Mouse (Mus musculus) hindbrain, embryonic 14.5 days (tissue): ENCODE results near the gene Gm8909. TPM values are rescaled to one million over a fixed set of nuclear protein-coding genes. Genes with fewer than 3 reads are reported as not detected.

Experiments used
- ATAC-seq: fragments of 200-750 bp; cut with Nextera tagmentation; 2 replicates; pipeline ENCODE4 v1.8.0; 2017; ENCODE audit warnings: moderate number of reproducible peaks, mild to moderate bottlenecking, moderate TSS enrichment, moderate library complexity; ENCODE audit not compliant: low FRiP score
- DNase-seq: peaks from one replicate; pipeline ENCODE4 v3.0.0-alpha.2; 2015; ENCODE audit warnings: low spot score
- H3K27ac ChIP-seq: fragments of 300-500 bp; sonication (generic); 2 replicates; pipeline ENCODE4 v1.5.1; 2014; ENCODE audit warnings: mild to moderate bottlenecking, moderate library complexity
- H3K27me3 ChIP-seq: fragments of 300-500 bp; sonication (generic); 2 replicates; pipeline ENCODE4 v1.6.1; 2014; ENCODE audit warnings: mild to moderate bottlenecking, low read length, mixed read lengths; ENCODE audit not compliant: control insufficient read depth, insufficient read depth
- H3K36me3 ChIP-seq: fragments of 300-500 bp; sonication (generic); replicated peaks from 2 replicates; pipeline ENCODE4 v1.6.1; 2014; ENCODE audit not compliant: control insufficient read depth, insufficient read depth
- H3K4me1 ChIP-seq: fragments of 300-500 bp; sonication (generic); replicated peaks from 2 replicates; pipeline ENCODE4 v1.6.1; 2014; ENCODE audit warnings: antibody characterized with exemption, low read length, mixed read lengths; ENCODE audit not compliant: control insufficient read depth, insufficient read depth
- H3K4me2 ChIP-seq: fragments of 300-500 bp; sonication (generic); replicated peaks from 2 replicates; pipeline ENCODE4 v1.6.1; 2014; ENCODE audit warnings: mild to moderate bottlenecking, moderate library complexity
- H3K4me3 ChIP-seq: fragments of 300-500 bp; sonication (generic); replicated peaks from 2 replicates; pipeline ENCODE4 v1.5.1; 2014; ENCODE audit warnings: mild to moderate bottlenecking, low read length
- H3K9ac ChIP-seq: fragments of 300-500 bp; sonication (generic); 2 replicates; pipeline ENCODE4 v1.6.1; 2014
- H3K9me3 ChIP-seq: fragments of 300-500 bp; sonication (generic); 2 replicates; pipeline ENCODE4 v1.6.1; 2016; ENCODE audit warnings: low read length; ENCODE audit not compliant: control insufficient read depth
- WGBS: fragments of 180-500 bp; shearing (Covaris S2); extraction: QIAGEN DNeasy Blood & Tissue Kit; methylation state at CpG from one replicate; pipeline ENCODE4 v1.1.7; 2014; 5-methylcytosine and 5-hydroxymethylcytosine counted together
- polyA plus RNA-seq: library from polyadenylated mRNA; unstranded; fragments of >200 nt; fragmentation: Nextera tagmentation; extraction: Ambion mirVana; gene quantifications from 2 replicates; pipeline ENCODE4 v1.2.1, GENCODE M21; 2014

Gm8909 gene
- not detected in 2 replicates for polyA plus RNA-seq

GRCm38 (mm10) chr17:36168039-36168652 is at the start of gene Gm8909:
TSS of gene Gm8909 (minus strand) at chr17:36168537.
- H3K4me2 ChIP-seq: peak within 1 kb of the TSS; percentile 17
- 2% methylated on average over 63 of the region's 63 CpGs for WGBS
- ATAC-seq: no peak
- no peaks in the 10 kb centered on the region for H3K4me1 ChIP-seq
- H3K36me3 ChIP-seq: no peaks in the 10 kb centered on the region
- no peak for DNase-seq
- no peak within 1 kb of the TSS for H3K27ac ChIP-seq
- no peaks in the 10 kb centered on the region for H3K9me3 ChIP-seq
- peaks cover 76% of the 10 kb centered on the region for H3K27me3 ChIP-seq
- no peak within 1 kb of the TSS for H3K9ac ChIP-seq
- peak within 1 kb of the TSS; percentile 11 for H3K4me3 ChIP-seq

- Histone ChIP-seq H3K27me3 (peaks cover 48% of the 10 kb centered on the region), H3K4me3 (no peak overlapping the region), H3K4me2 (peak overlapping the region; percentile 29), H3K9ac (no peak overlapping the region), H3K4me1 (no peaks in the 10 kb centered on the region), H3K27ac (no peak overlapping the region), H3K36me3 (no peaks in the 10 kb centered on the region), H3K9me3 (no peaks in the 10 kb centered on the region)
- DNase-seq: no peak
- 3% methylated on average over 20 of the region's 20 CpGs for WGBS
- no peak for ATAC-seq
Observed at GRCm38 (mm10) chr17:36215586-36215985, 47.2 kb upstream of the Gm8909 start.

GRCm38 (mm10) chr17:36206846-36207245 is 38.5 kb upstream of the Gm8909 start:
- H3K4me2 ChIP-seq: no peak overlapping the region
- DNase-seq (no peak), ATAC-seq (no peak)
- no peak overlapping the region for H3K9ac ChIP-seq
- H3K4me3 ChIP-seq: no peak overlapping the region
- 0 out of 2 replicates have a peak, but pooled peaks cover 8% of the 10 kb centered on the region for H3K4me1 ChIP-seq
- H3K36me3 ChIP-seq: no peaks in the 10 kb centered on the region
- H3K27ac ChIP-seq: no peak overlapping the region
- H3K9me3 ChIP-seq: no peaks in the 10 kb centered on the region
- peaks cover 48% of the 10 kb centered on the region for H3K27me3 ChIP-seq

GRCm38 (mm10) chr17:36205862-36206261 is 37.5 kb upstream of the Gm8909 start:
- DNase-seq: no peak
- WGBS: under 1% methylated on average over 39 of the region's 41 CpGs
- peak overlapping the region; percentile 29; the same call in 1 of the 2 replicates for H3K9ac ChIP-seq
- H3K27ac ChIP-seq: no peak overlapping the region
- peak overlapping the region; percentile 53 for H3K4me2 ChIP-seq
- peak overlapping the region; percentile 30 for H3K4me3 ChIP-seq
- no peaks in the 10 kb centered on the region for H3K36me3 ChIP-seq
- no peaks in the 10 kb centered on the region for H3K9me3 ChIP-seq
- H3K4me1 ChIP-seq: 0 out of 2 replicates have a peak, but pooled peaks cover 8% of the 10 kb centered on the region
- peaks cover 48% of the 10 kb centered on the region for H3K27me3 ChIP-seq
- ATAC-seq: no peak

- 2% methylated on average over 15 of the region's 15 CpGs for WGBS
- Histone ChIP-seq H3K4me2 (peak overlapping the region; percentile 53), H3K9ac (peak overlapping the region; percentile 29; the same call in 1 of the 2 replicates), H3K27me3 (peaks cover 48% of the 10 kb centered on the region), H3K9me3 (no peaks in the 10 kb centered on the region), H3K36me3 (no peaks in the 10 kb centered on the region), H3K4me1 (0 out of 2 replicates have a peak, but pooled peaks cover 8% of the 10 kb centered on the region), H3K4me3 (peak overlapping the region; percentile 30), H3K27ac (no peak overlapping the region)
- DNase-seq (no peak), ATAC-seq (no peak)
Observed at GRCm38 (mm10) chr17:36205456-36205855, 37.1 kb upstream of the Gm8909 start.

GRCm38 (mm10) chr17:36201851-36202250 is 33.5 kb upstream of the Gm8909 start:
- ATAC-seq: no peak
- Histone ChIP-seq H3K4me1 (0 out of 2 replicates have a peak, but pooled peaks cover 8% of the 10 kb centered on the region), H3K4me3 (no peak overlapping the region), H3K36me3 (no peaks in the 10 kb centered on the region), H3K27ac (no peak overlapping the region), H3K9ac (no peak overlapping the region), H3K27me3 (peaks cover 35% of the 10 kb centered on the region), H3K9me3 (no peaks in the 10 kb centered on the region), H3K4me2 (no peak overlapping the region)
- no peak for DNase-seq
- 84% methylated on average over 2 of the region's 2 CpGs for WGBS

GRCm38 (mm10) chr17:36198317-36198716 is 30.0 kb upstream of the Gm8909 start:
- H3K9me3 ChIP-seq: no peaks in the 10 kb centered on the region
- H3K27me3 ChIP-seq: 0 out of 2 replicates have a peak, but pooled peaks cover 1% of the 10 kb centered on the region
- no peak overlapping the region for H3K4me3 ChIP-seq
- no peak overlapping the region for H3K9ac ChIP-seq
- H3K4me1 ChIP-seq: no peaks in the 10 kb centered on the region
- H3K36me3 ChIP-seq: no peaks in the 10 kb centered on the region
- no peak overlapping the region for H3K4me2 ChIP-seq
- no peak overlapping the region for H3K27ac ChIP-seq
- no peak for ATAC-seq
- 8% methylated on average over 5 of the region's 5 CpGs for WGBS
- no peak for DNase-seq

GRCm38 (mm10) chr17:36194471-36194870 is 26.1 kb upstream of the Gm8909 start:
- H3K27me3 ChIP-seq: peaks cover 18% of the 10 kb centered on the region; the same call in 1 of the 2 replicates
- H3K9ac ChIP-seq: no peak overlapping the region
- no peak overlapping the region for H3K4me2 ChIP-seq
- no peak for ATAC-seq
- H3K9me3 ChIP-seq: no peaks in the 10 kb centered on the region
- no peak overlapping the region for H3K4me3 ChIP-seq
- H3K36me3 ChIP-seq: no peaks in the 10 kb centered on the region
- H3K27ac ChIP-seq: no peak overlapping the region
- no peak for DNase-seq
- 86% methylated on average over 6 of the region's 6 CpGs for WGBS
- no peaks in the 10 kb centered on the region for H3K4me1 ChIP-seq

GRCm38 (mm10) chr17:36193546-36194141 is 25.3 kb upstream of the Gm8909 start:
- no peak overlapping the region for H3K27ac ChIP-seq
- ATAC-seq: 0 out of 2 replicates have a peak, but pooled peaks have one; percentile 46
- H3K4me2 ChIP-seq: no peak overlapping the region
- no peaks in the 10 kb centered on the region for H3K4me1 ChIP-seq
- H3K9ac ChIP-seq: no peak overlapping the region
- H3K27me3 ChIP-seq: peaks cover 23% of the 10 kb centered on the region; the same call in 1 of the 2 replicates
- H3K4me3 ChIP-seq: no peak overlapping the region
- no peaks in the 10 kb centered on the region for H3K9me3 ChIP-seq
- 32% methylated on average over 8 of the region's 8 CpGs for WGBS
- no peaks in the 10 kb centered on the region for H3K36me3 ChIP-seq
- peak; percentile 95 for DNase-seq
